Mouse (Mus musculus): ENCODE measurements around the gene Uck1. TPM values are rescaled to one million over a fixed set of nuclear protein-coding genes. Genes with fewer than 3 reads are reported as not detected.

The Uck1 gene
- polyA plus RNA-seq, 1 experiment from 2014 or later = 85.5 TPM

DNA sequence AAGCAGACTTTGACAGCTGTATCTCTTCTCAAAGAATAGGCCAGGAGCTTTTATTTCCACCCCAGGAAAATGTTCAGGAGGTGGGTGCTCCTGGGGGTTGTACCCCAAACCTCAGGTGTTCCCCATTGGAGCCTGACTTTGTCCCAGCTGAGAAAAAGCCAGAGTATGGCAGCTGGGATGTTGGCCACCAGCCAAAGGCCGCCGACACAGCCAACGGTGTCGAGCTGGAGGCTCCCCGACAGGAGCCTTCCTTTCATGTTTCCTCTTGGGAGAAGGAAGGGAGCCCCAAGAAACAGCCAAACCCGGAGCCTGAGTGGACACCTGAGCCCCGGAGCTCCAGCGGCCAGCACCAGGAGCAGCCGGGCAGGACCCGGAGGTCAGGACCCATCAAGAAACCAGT lies 47.0 kb downstream of the Uck1 start:
- no peaks in the 10 kb centered on the region for H3K9me3 ChIP-seq

DNA sequence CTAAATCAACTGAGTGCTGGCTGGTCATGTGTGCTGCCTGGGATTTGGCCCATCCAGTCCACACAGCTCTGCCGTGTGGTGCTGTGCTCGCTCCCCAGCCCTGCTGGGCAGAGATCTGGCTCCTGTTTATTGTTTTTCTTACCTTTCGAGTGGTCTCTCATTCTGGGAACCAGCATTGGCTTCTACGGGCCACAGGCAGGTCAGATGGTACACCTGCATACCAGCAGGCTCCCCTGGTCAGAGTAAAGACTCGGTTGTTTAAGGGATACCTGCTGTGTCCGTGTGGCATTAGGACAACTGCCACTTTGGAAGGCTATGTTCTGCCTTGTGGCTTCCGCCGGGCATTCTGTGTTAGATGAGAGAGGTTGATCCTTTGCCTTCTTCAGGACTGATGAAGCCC lies 48.3 kb downstream of the Uck1 start:
- H3K4me3 ChIP-seq (replicated peaks) = no peak overlapping the region
- H3K27ac ChIP-seq = no peak overlapping the region
- H3K9me3 ChIP-seq = no peaks in the 10 kb centered on the region
- ATAC-seq = no peak
- H3K4me1 ChIP-seq (replicated peaks) = no peaks in the 10 kb centered on the region
- no peak overlapping the region for H3K9ac ChIP-seq (replicated peaks)
- H3K27me3 ChIP-seq = no peaks in the 10 kb centered on the region
- WGBS = 94% methylated on average over 8 of the region's 8 CpGs
- peaks cover 100% of the 10 kb centered on the region for H3K36me3 ChIP-seq
- no peak overlapping the region for H3K4me2 ChIP-seq (replicated peaks)

More for the DNA sequence above, 47.0 kb downstream of the Uck1 start:
- Histone ChIP-seq H3K4me2 (replicated peaks) (no peak overlapping the region), H3K4me1 (replicated peaks) (no peaks in the 10 kb centered on the region), H3K36me3 (peaks cover 100% of the 10 kb centered on the region), H3K4me3 (replicated peaks) (no peak overlapping the region), H3K27me3 (no peaks in the 10 kb centered on the region), H3K27ac (no peak overlapping the region), H3K9ac (replicated peaks) (no peak overlapping the region)
- WGBS = 74% methylated on average over 10 of the region's 10 CpGs
- ATAC-seq = no peak

DNA sequence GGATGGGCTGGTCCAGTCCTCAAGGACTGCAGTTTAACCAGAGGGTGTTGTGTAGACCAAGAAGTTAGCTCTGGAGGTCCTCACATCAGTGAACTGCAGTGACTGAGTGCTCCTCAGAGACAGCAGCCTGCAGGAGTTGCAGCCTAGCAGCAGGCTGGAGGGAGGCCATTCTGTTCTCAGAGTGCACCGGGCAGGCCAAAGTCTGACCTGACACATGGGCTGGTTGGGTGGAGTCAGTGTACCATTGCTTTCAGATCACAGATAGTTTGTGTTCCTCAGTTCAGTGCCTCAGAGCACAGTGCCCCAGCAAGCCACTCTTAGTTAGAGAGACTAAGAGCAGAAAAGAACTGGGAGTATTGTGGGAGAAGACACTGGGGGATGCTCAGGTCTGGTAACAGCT lies 52.3 kb downstream of the Uck1 start:
- WGBS = 100% methylated on average over 1 of the region's 1 CpGs
- H3K4me3 ChIP-seq (replicated peaks) = no peak overlapping the region
- no peak overlapping the region for H3K4me2 ChIP-seq (replicated peaks)
- H3K36me3 ChIP-seq = peaks cover 100% of the 10 kb centered on the region
- H3K9ac ChIP-seq (replicated peaks) = no peak overlapping the region
- no peaks in the 10 kb centered on the region for H3K4me1 ChIP-seq (replicated peaks)
- no peaks in the 10 kb centered on the region for H3K27me3 ChIP-seq
- no peaks in the 10 kb centered on the region for H3K9me3 ChIP-seq
- ATAC-seq = no peak
- no peak overlapping the region for H3K27ac ChIP-seq

Other genes with a start within 250 kb of the Uck1 start
- gene Fam78a, start 175.3 kb downstream of the Uck1 start, polyA plus RNA-seq (2015; fragmentation: Nextera tagmentation; extraction: Ambion mirVana) = 0.38 and 0.44 TPM in 2 replicates
- 16.6 and 19.1 TPM in 2 replicates for gene Plpp7, start 164.6 kb downstream of the Uck1 start, polyA plus RNA-seq (2015; fragmentation: Nextera tagmentation; extraction: Ambion mirVana)
- gene Prrc2b, start 109.1 kb downstream of the Uck1 start, polyA plus RNA-seq (2015; fragmentation: Nextera tagmentation; extraction: Ambion mirVana) = 68.4 and 77.5 TPM in 2 replicates
- 28.2 and 28.6 TPM in 2 replicates for gene Pomt1, start 23.6 kb downstream of the Uck1 start, polyA plus RNA-seq (2015; fragmentation: Nextera tagmentation; extraction: Ambion mirVana)
- gene Golga2, start 27.2 kb upstream of the Uck1 start, polyA plus RNA-seq (2015; fragmentation: Nextera tagmentation; extraction: Ambion mirVana) = 26.0 and 26.7 TPM in 2 replicates
- 454 and 469 TPM in 2 replicates for gene Swi5, start 27.9 kb upstream of the Uck1 start, polyA plus RNA-seq (2015; fragmentation: Nextera tagmentation; extraction: Ambion mirVana)
- gene Ciz1, start 92.2 kb upstream of the Uck1 start, polyA plus RNA-seq (2015; fragmentation: Nextera tagmentation; extraction: Ambion mirVana) = 54.4 and 56.7 TPM in 2 replicates
- 35.5 and 41.2 TPM in 2 replicates for gene Dnm1, start 93.2 kb upstream of the Uck1 start, polyA plus RNA-seq (2015; fragmentation: Nextera tagmentation; extraction: Ambion mirVana)
- gene 1110008P14Rik, start 121.8 kb upstream of the Uck1 start, polyA plus RNA-seq (2015; fragmentation: Nextera tagmentation; extraction: Ambion mirVana) = 74.7 and 77.5 TPM in 2 replicates
- 0.35 and 0.37 TPM in 2 replicates for gene Lcn2, start 128.1 kb upstream of the Uck1 start, polyA plus RNA-seq (2015; fragmentation: Nextera tagmentation; extraction: Ambion mirVana)
- 35.5 and 37.6 TPM in 2 replicates for gene Ptges2, start 135.7 kb upstream of the Uck1 start, polyA plus RNA-seq (2015; fragmentation: Nextera tagmentation; extraction: Ambion mirVana)
- 5.1 and 6.1 TPM in 2 replicates for gene Naif1, start 190.3 kb upstream of the Uck1 start, polyA plus RNA-seq (2015; fragmentation: Nextera tagmentation; extraction: Ambion mirVana)
- 45.4 and 50.1 TPM in 2 replicates for gene Slc25a25, start 191.3 kb upstream of the Uck1 start, polyA plus RNA-seq (2015; fragmentation: Nextera tagmentation; extraction: Ambion mirVana)

All from midbrain, embryonic 13.5 days (tissue).